Mouse (Mus musculus): ENCODE measurements around the gene Slx4.

DNA sequence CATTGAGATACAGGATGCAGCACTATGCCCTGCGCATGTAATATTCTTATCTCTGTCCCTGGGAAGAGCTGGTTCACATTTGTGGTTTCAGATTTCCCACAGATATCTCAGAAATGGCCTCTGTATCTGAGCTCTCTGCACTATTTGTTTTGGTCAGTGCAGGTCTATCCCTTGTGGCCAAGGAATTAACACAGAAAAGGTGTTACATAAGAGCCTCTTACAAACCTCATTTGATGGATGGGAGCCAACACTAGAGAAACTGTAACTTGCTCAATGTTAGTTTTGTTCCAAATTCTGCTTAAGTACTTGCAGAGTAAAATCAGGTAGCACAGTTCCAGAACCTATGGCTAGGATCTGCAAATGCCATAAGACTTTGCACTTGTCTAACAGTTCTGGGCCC, 69.5 kb downstream of the Slx4 start:
- TF ChIP-seq CTCF (IDR thresholded peaks at IDR 0.05; ENCODE audit: low read depth, low read length) (no peak), POLR2A (IDR thresholded peaks at IDR 0.05; ENCODE audit: insufficient read depth, low read length) (no peak)

Data from ES-Bruce4 (cell line).